Mouse (Mus musculus): ENCODE measurements at regions not wholly inside any gene's neighbourhood (a gene's known extent, or its start where the extent isn't known, plus 50 kb on each side); places are given as distances from the start of the nearest gene placed in this dataset.
"Not testable (repeated sequence)": the region's sequence is repeated elsewhere in the genome, so short reads cannot be mapped to it uniquely, and the experiment has no call there.

- no peak for DNase-seq (ENCODE audit: low read depth, low spot score)
Observed at GRCm38 (mm10) chr9:41449233-41449632, 287.7 kb upstream of the Ubash3b start.

GRCm38 (mm10) chr9:41447902-41448301 is 286.4 kb upstream of the Ubash3b start:
- DNase-seq (ENCODE audit: low read depth, low spot score) = no peak

GRCm38 (mm10) chr9:41447211-41447875 is 285.8 kb upstream of the Ubash3b start:
- peak; percentile 82 for DNase-seq (ENCODE audit: low read depth, low spot score)

- DNase-seq (ENCODE audit: low read depth, low spot score) = peak; percentile 94
Observed at GRCm38 (mm10) chr9:41446431-41447203, 285.1 kb upstream of the Ubash3b start.

- DNase-seq (ENCODE audit: low read depth, low spot score) = peak; percentile 85
Observed at GRCm38 (mm10) chr9:41442418-41442817, 280.9 kb upstream of the Ubash3b start.

- peak; percentile 93 for DNase-seq (ENCODE audit: low read depth, low spot score)
Observed at GRCm38 (mm10) chr9:41439979-41440378, 278.5 kb upstream of the Ubash3b start.

GRCm38 (mm10) chr9:41438141-41438540 is 276.6 kb upstream of the Ubash3b start:
- no peak for DNase-seq (ENCODE audit: low read depth, low spot score)

- no peak for DNase-seq (ENCODE audit: low read depth, low spot score)
Observed at GRCm38 (mm10) chr9:41430391-41431343, 269.2 kb upstream of the Ubash3b start.

GRCm38 (mm10) chr9:41429711-41430390 is 268.4 kb upstream of the Ubash3b start:
- no peak for DNase-seq (ENCODE audit: low read depth, low spot score)

- no peak for DNase-seq (ENCODE audit: low read depth, low spot score)
Observed at GRCm38 (mm10) chr9:41429236-41429635, 267.7 kb upstream of the Ubash3b start.

- DNase-seq (ENCODE audit: low read depth, low spot score) = no peak
Observed at GRCm38 (mm10) chr9:41426698-41427097, 265.2 kb upstream of the Ubash3b start.

- DNase-seq (ENCODE audit: low read depth, low spot score) = no peak
Observed at GRCm38 (mm10) chr9:41425225-41425624, 263.7 kb upstream of the Ubash3b start.

- peak; percentile 22 for DNase-seq (ENCODE audit: low read depth, low spot score)
Observed at GRCm38 (mm10) chr9:41413791-41414190, 252.3 kb upstream of the Ubash3b start.

GRCm38 (mm10) chr9:41413091-41413490 is 251.6 kb upstream of the Ubash3b start:
- not testable (repeated sequence) for DNase-seq (ENCODE audit: low read depth, low spot score)

GRCm38 (mm10) chr9:41412174-41412757 is 250.8 kb upstream of the Ubash3b start:
- DNase-seq (ENCODE audit: low read depth, low spot score) = no peak

- DNase-seq (ENCODE audit: low read depth, low spot score) = no peak
Observed at GRCm38 (mm10) chr9:41408301-41408700, 246.8 kb upstream of the Ubash3b start.

- DNase-seq (ENCODE audit: low read depth, low spot score) = no peak
Observed at GRCm38 (mm10) chr9:41407078-41407477, 245.6 kb upstream of the Ubash3b start.

GRCm38 (mm10) chr9:41402942-41403341 is 241.4 kb upstream of the Ubash3b start:
- DNase-seq (ENCODE audit: low read depth, low spot score) = peak; percentile 26

GRCm38 (mm10) chr9:41400950-41401349 is 239.5 kb upstream of the Ubash3b start:
- DNase-seq (ENCODE audit: low read depth, low spot score) = no peak

- DNase-seq (ENCODE audit: low read depth, low spot score) = no peak
Observed at GRCm38 (mm10) chr9:41395471-41395870, 234.0 kb upstream of the Ubash3b start.

All from brain, adult 2 months (tissue).